Mouse (Mus musculus) lung, postnatal 0 days (tissue): ENCODE measurements around the gene Gm3045. TPM values are rescaled to one million over a fixed set of nuclear protein-coding genes. Genes with fewer than 3 reads are reported as not detected.
A peak's percentile ranks its signal among the peaks of the same experiment; 100 is the strongest.

Experiments
- ATAC-seq: fragments of 200-750 bp; cut with Nextera tagmentation; 2 replicates; pipeline ENCODE4 v1.8.0; 2017; ENCODE audit warnings: moderate library complexity
- DNase-seq: peaks from one replicate; pipeline ENCODE4 v3.0.0-alpha.2; 2016; ENCODE audit warnings: low spot score
- H3K27ac ChIP-seq: fragments of 300-500 bp; sonication (generic); 2 replicates; pipeline ENCODE4 v1.5.1; 2014; ENCODE audit warnings: antibody characterized with exemption, mild to moderate bottlenecking, low read length, mixed read lengths
- H3K27me3 ChIP-seq: fragments of 300-500 bp; sonication (generic); replicated peaks from 2 replicates; pipeline ENCODE4 v1.6.1; 2014; ENCODE audit warnings: low read length, mixed read lengths; ENCODE audit not compliant: insufficient read depth
- H3K36me3 ChIP-seq: fragments of 300-500 bp; sonication (generic); 2 replicates; pipeline ENCODE4 v1.6.1; 2014; ENCODE audit warnings: low read length, mixed read lengths; ENCODE audit not compliant: insufficient read depth
- H3K4me1 ChIP-seq: fragments of 300-500 bp; sonication (generic); 2 replicates; pipeline ENCODE4 v1.6.1; 2014; ENCODE audit warnings: antibody characterized with exemption, low read depth, low read length, mixed read lengths; ENCODE audit not compliant: insufficient read depth
- H3K4me2 ChIP-seq: fragments of 300-500 bp; sonication (generic); replicated peaks from 2 replicates; pipeline ENCODE4 v1.6.1; 2014; ENCODE audit warnings: low read depth, mild to moderate bottlenecking, low read length, moderate library complexity, mixed read lengths
- H3K4me3 ChIP-seq: fragments of 300-500 bp; sonication (generic); 2 replicates; pipeline ENCODE4 v1.5.1; 2014; ENCODE audit warnings: low read depth, low read length
- H3K9ac ChIP-seq: fragments of 300-500 bp; sonication (generic); replicated peaks from 2 replicates; pipeline ENCODE4 v1.6.1; 2014; ENCODE audit warnings: low read depth, mild to moderate bottlenecking
- H3K9me3 ChIP-seq: fragments of 300-500 bp; sonication (generic); 2 replicates; pipeline ENCODE4 v1.6.1; 2016; ENCODE audit warnings: low read length, mixed read lengths
- CTCF ChIP-seq: IDR thresholded peaks from 2 replicates; pipeline ENCODE4 v1.5.1; 2016; ENCODE audit warnings: antibody characterized with exemption, mild to moderate bottlenecking
- EP300 ChIP-seq: IDR thresholded peaks from 2 replicates; pipeline ENCODE4 v1.6.1; 2016; ENCODE audit warnings: antibody characterized with exemption, mild to moderate bottlenecking, control low read depth
- WGBS: fragments of 180-500 bp; shearing (Covaris S2); extraction: QIAGEN DNeasy Blood & Tissue Kit; methylation state at CpG from one replicate; pipeline ENCODE4 v1.1.7; 2014; 5-methylcytosine and 5-hydroxymethylcytosine counted together
- polyA plus RNA-seq: library from polyadenylated mRNA; unstranded; fragments of >200 nt; fragmentation: Nextera tagmentation; extraction: Ambion mirVana; gene quantifications from 2 replicates; pipeline ENCODE4 v1.2.1, GENCODE M21; 2015

Gene Gm3045
- polyA plus RNA-seq, 1 experiment from 2014 or later: not detected

DNA sequence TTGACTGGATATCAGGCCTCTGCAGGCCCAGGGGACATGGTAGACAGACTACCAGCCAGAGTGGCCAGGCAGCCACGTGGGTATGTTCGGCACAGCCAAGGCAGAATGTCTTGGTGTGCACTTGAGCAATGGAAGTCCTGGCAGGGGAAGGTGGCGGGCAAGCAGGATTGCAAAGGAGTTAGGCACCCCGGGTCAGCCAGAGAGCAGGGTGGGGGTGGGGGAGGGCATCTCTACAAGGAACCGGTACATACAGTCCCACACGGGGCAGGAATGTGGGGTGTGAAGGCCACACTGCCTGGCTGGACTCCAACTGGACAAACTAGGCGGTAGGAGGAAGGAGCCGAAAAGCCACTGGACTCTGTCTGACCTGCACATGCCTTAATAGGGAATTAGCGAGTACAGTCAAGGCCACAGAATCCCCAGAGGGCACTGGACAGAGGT lies 7.9 kb downstream of the Gm3045 start:
- Histone ChIP-seq H3K36me3 (no peaks in the 10 kb centered on the region), H3K4me2 (no peak overlapping the region), H3K9ac (no peak overlapping the region), H3K27me3 (peaks cover 8% of the 10 kb centered on the region; the same call in 1 of the 2 replicates), H3K4me3 (no peak overlapping the region), H3K27ac (no peak overlapping the region), H3K9me3 (no peaks in the 10 kb centered on the region), H3K4me1 (peaks cover 4% of the 10 kb centered on the region; the same call in 1 of the 2 replicates)
- TF ChIP-seq CTCF (no peak), EP300 (no peak)
- ATAC-seq (peak; percentile 42), DNase-seq (peak; percentile 34)
- WGBS: 63% methylated on average over 9 of the region's 9 CpGs

DNA sequence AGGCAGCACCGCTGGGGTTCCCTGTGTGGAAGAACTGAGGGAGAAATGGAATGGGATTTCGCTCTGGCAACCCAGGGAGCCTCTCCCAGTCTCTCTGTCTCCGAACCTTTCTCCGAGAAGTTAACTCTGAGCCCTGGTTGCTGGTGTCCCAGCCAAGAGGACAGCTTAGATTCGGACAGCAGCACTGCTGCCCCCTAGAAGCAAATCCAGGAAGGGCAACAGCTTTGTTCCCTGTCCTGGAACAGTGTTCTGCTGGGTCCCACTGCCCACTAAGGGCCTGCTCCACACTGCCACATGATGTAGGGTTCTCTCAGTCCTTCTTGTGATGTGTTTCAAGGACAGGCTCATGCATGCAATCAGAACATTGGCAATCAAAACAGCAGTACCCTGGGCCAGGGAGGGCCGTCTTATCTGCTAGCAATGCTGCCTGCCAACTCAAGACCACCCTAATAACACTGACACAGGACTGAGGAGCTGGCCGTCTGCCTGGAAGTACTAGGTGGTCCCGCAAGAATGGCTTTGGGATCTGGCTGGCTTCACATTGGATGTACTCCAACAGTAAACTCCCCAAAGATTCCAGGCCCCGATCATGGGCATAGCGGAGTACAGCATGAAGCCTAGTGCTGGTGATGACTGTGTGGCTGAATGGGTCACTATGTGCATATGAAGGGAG lies 9.4 kb downstream of the Gm3045 start:
- no peak overlapping the region for H3K27ac ChIP-seq
- DNase-seq: no peak
- no peak overlapping the region for H3K9ac ChIP-seq
- TF ChIP-seq CTCF (peak; percentile 45), EP300 (no peak)
- no peak overlapping the region for H3K4me2 ChIP-seq
- peaks cover 4% of the 10 kb centered on the region; the same call in 1 of the 2 replicates for H3K4me1 ChIP-seq
- H3K4me3 ChIP-seq: no peak overlapping the region
- no peak for ATAC-seq
- no peaks in the 10 kb centered on the region for H3K9me3 ChIP-seq
- H3K27me3 ChIP-seq: peaks cover 19% of the 10 kb centered on the region
- 57% methylated on average over 10 of the region's 10 CpGs for WGBS
- H3K36me3 ChIP-seq: no peaks in the 10 kb centered on the region

DNA sequence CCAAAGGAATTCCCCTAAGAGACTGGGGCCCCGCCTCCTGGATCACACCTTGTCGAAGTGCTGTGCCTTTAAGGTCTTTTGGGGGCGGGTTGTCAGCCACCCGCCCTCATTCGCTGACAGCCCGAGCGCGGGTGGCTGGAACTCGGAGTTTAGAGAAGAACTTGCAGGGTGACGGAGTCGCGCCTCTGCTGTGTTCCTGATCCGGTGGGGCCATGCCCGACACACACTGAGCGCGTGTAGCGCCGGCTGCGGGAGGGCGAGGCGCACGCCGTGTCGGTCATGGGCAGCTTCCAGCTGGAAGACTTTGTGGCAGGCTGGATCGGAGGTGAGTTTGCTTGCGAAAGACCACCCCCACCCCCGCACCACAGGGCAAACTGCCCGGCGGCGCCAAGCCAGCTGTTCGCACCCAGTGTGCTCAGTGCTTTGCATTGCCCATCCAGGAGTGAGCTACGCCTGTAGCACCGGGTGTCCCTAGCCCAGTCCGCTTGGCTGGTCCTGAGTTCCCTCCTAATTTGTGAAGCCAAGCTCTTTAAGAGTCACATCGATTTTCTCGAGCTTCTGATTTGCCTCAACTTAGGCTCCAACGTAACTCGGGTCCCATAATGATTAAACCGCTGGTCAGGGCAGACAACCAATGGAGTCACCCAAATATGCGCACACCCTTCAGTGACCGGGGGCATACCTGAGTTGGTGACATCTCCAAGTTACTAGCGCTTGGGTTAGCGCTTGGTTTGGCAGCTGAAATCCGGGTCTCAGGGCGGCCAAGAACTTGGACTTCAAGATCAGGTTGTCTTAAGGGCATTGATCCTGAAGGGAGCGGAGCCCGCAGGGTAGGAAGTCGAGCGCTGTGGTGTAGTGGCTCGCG lies 12.0 kb downstream of the Gm3045 start, which contains the start of gene Slc25a48:
Gene Slc25a48 (plus strand): TSS at position 145 of the 865 bp plus-strand sequence.
- H3K4me3 ChIP-seq: peak within 1 kb of the TSS; percentile 6; the same call in 1 of the 2 replicates
- ATAC-seq: peak; percentile 70
- H3K36me3 ChIP-seq: no peaks in the 10 kb centered on the region
- no peak for TF ChIP-seq CTCF
- no peak for TF ChIP-seq EP300
- no peaks in the 10 kb centered on the region for H3K9me3 ChIP-seq
- DNase-seq: peak; percentile 58
- peaks cover 19% of the 10 kb centered on the region for H3K27me3 ChIP-seq
- peak within 1 kb of the TSS; percentile 48 for H3K4me2 ChIP-seq
- H3K27ac ChIP-seq: no peak within 1 kb of the TSS
- H3K4me1 ChIP-seq: peaks cover 4% of the 10 kb centered on the region; the same call in 1 of the 2 replicates
- WGBS: 5% methylated on average over 51 of the region's 51 CpGs
- no peak within 1 kb of the TSS for H3K9ac ChIP-seq

DNA sequence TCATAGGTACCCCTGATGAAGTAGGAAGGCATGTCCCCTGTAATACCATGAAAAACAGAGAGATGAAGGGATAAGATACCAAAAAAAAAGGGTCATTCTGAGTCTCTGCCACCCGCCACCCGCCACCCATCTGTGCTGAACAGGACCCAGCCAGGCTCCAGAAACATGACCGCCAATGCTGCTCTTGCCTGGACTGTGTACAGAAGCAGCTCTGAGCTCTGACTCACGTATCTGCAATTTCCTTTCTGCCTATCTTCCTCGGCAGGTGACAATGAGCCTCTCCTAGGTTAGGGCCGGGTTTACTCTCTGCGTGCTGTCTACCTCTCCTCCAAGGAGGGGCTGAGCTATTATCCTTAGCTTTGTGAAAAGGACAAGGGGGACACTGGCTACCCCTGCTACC lies 17.0 kb downstream of the Gm3045 start:
- no peak overlapping the region for H3K9ac ChIP-seq
- ATAC-seq: no peak
- H3K9me3 ChIP-seq: no peaks in the 10 kb centered on the region
- H3K27ac ChIP-seq: no peak overlapping the region
- no peaks in the 10 kb centered on the region for H3K4me1 ChIP-seq
- peaks cover 19% of the 10 kb centered on the region for H3K27me3 ChIP-seq
- TF ChIP-seq EP300: no peak
- no peak for TF ChIP-seq CTCF
- no peak for DNase-seq
- 50% methylated on average over 7 of the region's 7 CpGs for WGBS
- H3K36me3 ChIP-seq: no peaks in the 10 kb centered on the region
- H3K4me3 ChIP-seq: no peak overlapping the region
- no peak overlapping the region for H3K4me2 ChIP-seq

DNA sequence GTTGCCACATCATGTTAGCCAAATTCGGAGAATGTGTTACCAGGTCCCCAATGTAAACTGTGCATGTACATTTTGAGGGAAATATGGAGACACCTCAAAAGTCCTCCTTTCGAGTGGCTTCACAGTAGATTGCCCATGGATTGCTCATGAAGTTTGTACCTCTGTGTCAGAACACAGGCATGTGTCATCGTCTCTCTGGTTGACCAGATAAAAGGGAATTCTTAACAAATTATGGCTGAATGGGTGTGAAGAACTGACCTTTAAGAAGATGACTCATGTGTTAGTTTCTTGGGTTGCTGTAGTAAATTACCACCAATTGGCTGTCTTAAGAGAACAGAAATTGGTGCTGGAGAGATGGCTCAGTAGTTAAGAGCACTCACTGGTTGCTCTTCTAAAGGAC lies 17.7 kb downstream of the Gm3045 start:
- 84% methylated on average over 3 of the region's 3 CpGs for WGBS
- Histone ChIP-seq H3K9ac (no peak overlapping the region), H3K27me3 (peaks cover 13% of the 10 kb centered on the region), H3K4me2 (no peak overlapping the region), H3K9me3 (no peaks in the 10 kb centered on the region), H3K36me3 (no peaks in the 10 kb centered on the region), H3K4me1 (no peaks in the 10 kb centered on the region), H3K4me3 (no peak overlapping the region), H3K27ac (no peak overlapping the region)
- no peak for DNase-seq
- TF ChIP-seq EP300 (no peak), CTCF (no peak)
- ATAC-seq: no peak

DNA sequence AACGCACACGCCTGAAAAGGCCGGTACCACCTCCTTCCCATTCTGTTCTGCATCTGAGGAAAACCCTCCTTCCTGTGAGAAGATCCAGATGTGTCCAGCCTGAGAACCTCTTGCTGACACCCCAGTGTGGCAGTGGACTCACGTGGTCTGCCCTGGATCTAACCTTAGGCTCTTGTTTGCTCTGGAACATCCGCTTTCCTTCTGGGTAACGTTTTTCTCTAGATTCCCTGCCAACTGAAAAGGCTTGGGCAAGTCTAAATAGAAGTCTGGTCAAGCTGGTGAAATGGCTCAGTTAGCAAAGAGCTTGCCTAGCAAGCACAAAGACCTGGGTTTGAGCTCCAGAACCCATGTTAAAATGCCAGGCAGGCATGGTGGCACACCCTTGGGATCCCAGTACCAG lies 18.6 kb downstream of the Gm3045 start:
- WGBS: 72% methylated on average over 6 of the region's 6 CpGs
- Histone ChIP-seq H3K4me1 (no peaks in the 10 kb centered on the region), H3K4me2 (no peak overlapping the region), H3K4me3 (no peak overlapping the region), H3K9ac (no peak overlapping the region), H3K27me3 (peaks cover 4% of the 10 kb centered on the region), H3K36me3 (no peaks in the 10 kb centered on the region), H3K9me3 (no peaks in the 10 kb centered on the region), H3K27ac (no peak overlapping the region)
- DNase-seq: no peak
- TF ChIP-seq CTCF (no peak), EP300 (no peak)
- ATAC-seq: no peak
